Mouse (Mus musculus): ENCODE measurements around the gene Tceal6.
"Not testable (repeated sequence)": the region's sequence is repeated elsewhere in the genome, so short reads cannot be mapped to it uniquely, and the experiment has no call there.

The Tceal6 gene

GRCm38 (mm10) chrX:135210436-135211221 is at the start of gene Tceal6:
Tceal6 (minus strand) TSS chrX:135210687.
- DNase-seq, result no peak

GRCm38 (mm10) chrX:135209773-135210435 is 583 bp downstream of the Tceal6 start:
- DNase-seq, result not testable (repeated sequence)

GRCm38 (mm10) chrX:135189924-135190323 is 20.6 kb downstream of the Tceal6 start:
- not testable (repeated sequence) for DNase-seq

- DNase-seq, result not testable (repeated sequence)
These were observed 21.8 kb downstream of the Tceal6 start for GRCm38 (mm10) chrX:135188661-135189060.

DNA sequence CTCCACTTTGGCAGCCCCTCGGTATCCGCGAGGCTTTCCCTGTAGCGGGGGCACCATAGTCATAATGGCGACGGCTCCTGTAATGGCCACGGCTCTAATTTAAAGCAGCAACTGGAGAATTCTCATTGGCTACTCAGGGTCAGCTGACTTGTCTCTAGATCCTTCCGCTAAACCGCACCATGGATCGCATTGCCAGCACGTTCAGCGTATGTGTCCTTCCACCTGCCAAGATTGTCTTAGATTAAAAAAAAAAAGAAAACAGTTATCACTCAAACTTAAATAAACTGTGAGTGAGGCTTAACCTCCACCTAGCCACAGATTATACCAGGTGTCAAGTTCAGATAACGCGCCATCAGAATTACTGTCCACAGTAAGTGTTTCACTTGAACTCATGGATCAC is 33.0 kb downstream of the Tceal6 start, which contains the start of gene Gm15023:
Gm15023 (minus strand) TSS at position 101 of the 400 bp plus-strand sequence.
- DNase-seq, result not testable (repeated sequence)

All from kidney, postnatal 14 days (tissue).